Mouse (Mus musculus) c-Kit-negative CD71-positive TER-119-positive erythroid progenitor cells, embryonic 14.5 days (primary cell): ENCODE data around the gene Nup210l.
"Not testable (repeated sequence)": the region's sequence is repeated elsewhere in the genome, so short reads cannot be mapped to it uniquely, and the experiment has no call there.

Experiments used
- DNase-seq: peaks from one replicate; pipeline ENCODE4 v3.0.0-alpha.2; 2013; ENCODE audit warnings: low read depth, low spot score

Gene Nup210l

DNA sequence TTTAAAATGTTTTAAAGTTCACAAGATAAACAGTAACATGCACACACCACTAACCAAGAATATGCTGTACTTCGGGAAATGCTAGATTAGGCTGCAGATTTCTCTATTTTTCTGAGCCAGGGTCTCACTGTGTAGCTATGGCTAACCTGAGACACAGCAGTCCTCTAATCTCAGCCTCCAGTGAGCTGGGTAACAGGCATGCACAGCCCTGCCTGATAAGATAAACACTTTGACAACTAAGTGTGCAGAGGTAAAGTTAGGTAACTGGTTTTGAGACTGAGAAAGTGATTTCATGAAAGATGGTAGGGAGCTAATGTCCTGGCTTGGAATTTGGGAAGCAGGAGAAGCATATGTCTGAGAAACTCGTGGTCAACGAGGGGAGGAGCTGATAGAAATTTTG is 9.5 kb upstream of the Nup210l start:
- no peak for DNase-seq

DNA sequence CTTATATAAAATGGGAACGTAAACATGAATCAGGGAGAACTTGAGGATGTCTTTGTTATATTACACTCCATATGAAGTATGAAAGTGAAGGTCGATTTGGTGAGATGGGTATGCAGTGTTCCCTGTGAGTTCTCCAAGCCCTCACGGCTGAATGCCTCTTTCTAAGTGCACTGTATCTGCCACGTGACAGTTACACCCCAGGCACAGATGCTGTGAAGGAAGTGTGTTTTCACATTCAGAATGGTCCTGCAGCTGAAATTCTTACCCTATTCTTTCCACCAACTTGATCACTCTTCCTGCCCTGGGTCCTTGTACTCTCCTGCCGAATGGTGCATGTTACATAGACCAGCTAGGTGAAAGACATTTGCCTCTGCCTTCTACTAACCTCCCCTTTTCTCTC is 6.0 kb upstream of the Nup210l start:
- DNase-seq = no peak

GRCm38 (mm10) chr3:90101010-90101409 is 2.9 kb upstream of the Nup210l start:
- no peak for DNase-seq

GRCm38 (mm10) chr3:90101673-90102072 is 2.3 kb upstream of the Nup210l start:
- DNase-seq = no peak

DNA sequence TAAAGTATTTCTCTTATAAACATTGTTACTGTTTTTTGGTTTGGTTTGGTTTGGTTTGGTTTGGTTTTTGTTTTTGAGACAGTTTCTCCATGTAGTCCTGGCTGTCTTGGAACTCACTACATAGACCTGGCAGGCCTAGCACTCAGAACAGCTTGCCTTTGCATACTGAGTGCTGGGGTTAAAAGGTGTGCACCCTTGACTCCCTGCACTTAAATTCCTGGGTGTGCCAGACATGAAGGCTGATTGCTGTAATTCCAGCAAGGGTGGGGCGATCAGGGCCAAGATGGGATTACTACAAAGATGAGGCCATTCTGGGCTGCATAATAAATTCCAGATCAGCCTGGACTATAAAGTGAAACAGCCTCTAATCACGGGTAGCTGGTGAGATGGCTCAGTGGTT is 1.7 kb upstream of the Nup210l start:
- DNase-seq = no peak

- DNase-seq = no peak
Observed at GRCm38 (mm10) chr3:90103176-90103575, 756 bp upstream of the Nup210l start.

DNA sequence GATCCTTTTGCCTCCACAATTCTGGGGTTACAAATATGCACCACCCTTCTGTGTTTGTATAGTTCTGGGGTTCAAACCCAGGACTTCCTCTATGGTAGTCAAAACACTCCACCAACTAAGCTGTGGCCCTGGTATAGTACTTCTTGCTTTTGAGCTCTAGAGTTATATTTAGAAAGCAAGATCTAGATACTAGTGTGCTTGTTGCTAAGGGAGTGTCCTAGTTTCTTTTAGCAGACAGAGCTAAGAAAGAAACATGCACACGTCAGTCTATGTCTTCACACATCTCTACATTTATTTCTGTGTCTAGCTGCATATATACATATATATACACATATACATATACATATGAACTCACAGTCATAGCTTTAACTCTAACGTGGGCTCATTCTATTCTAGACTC is 7.8 kb downstream of the Nup210l start:
- no peak for DNase-seq

- no peak for DNase-seq
Observed at GRCm38 (mm10) chr3:90114342-90114741, 10.4 kb downstream of the Nup210l start.

DNA sequence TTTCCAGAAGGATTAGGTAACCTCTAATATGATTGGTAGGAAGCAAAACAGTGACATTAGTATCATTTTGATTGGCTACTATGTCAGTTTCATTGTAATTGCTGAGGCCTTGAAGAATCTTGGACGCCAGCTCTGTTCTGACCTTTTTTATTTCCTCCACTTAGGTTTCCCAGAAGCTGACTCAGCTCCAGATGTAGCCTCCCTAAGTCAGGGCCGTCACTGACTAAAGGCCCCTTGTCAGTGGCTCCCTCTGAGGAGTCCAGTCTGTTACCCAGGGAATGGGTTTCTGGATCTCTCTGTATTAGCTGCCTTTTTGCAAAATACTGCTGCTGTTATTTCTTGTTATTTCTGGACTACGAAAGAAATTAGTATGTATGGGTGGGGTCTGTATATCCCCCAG is 11.6 kb downstream of the Nup210l start:
- DNase-seq = no peak

DNA sequence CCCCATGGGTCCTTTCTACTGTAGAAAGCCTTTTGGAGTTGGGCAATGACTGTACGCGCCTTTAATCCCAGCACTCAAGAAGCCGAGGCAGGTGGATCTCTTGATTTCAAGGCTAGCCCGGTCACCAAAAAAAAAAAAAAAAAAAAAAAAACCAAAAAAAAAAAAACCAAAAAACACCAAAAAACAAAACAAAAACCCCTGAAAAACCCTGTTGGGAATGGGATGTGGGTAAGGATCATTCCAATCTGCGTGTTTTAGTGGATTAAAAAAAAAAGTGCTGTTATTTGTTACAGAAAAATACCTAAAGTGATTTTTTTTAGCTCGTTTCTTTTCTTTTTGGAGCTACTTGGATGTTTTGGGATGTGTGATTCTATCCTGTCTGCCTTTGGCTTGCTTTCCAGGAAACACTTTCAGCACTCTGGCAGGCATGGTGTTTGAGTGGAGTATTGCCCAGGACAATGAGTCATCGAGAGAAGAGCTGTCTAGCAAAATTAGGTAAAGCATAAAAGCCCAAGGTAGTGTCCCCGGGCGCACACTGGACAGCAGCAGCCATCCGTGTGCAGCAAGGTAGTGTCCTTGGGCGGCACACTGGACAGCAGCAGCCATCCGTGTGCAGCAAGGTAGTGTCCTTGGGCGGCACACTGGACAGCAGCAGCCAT is 14.3 kb downstream of the Nup210l start:
- no peak for DNase-seq

DNA sequence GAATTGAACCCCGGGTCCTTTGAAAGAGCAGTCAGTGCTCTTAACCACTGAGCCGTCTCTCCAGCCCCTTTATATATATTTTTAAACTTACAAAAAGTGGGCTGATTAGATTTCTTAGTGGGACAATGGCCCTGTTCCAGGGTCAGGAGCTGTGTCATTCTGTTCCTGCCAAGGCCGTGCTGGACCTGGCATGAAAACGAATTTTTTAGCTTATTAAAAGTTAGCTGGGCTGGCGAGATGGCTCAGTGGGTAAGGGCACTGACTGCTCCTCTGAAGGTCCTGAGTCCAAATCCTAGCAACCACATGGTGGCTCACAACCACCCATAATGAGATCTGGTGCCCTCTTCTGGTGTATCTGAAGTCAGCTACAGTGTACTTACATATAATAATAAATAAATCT is 18.1 kb downstream of the Nup210l start:
- DNase-seq = not testable (repeated sequence)

- DNase-seq = no peak
Observed at GRCm38 (mm10) chr3:90125710-90126109, 21.8 kb downstream of the Nup210l start.

DNA sequence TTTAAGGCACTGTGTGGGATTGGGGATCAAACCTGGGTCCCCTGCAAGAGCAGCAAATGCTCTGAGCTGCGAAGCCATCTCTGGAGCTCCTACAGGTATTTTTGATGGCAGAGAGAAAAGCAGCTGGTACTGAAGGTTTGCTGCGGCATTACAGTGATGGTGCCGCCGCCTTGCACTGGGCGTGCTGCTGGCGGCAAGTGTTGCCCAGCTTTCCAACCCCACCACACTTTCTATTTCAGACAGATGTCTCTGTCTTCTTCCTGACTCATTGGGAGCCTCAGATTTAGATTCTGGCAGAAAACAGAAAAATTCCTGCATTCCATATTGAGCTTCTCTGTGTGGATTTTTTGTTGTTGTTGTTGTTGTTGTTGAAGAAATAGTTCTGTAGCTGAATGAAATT is 23.9 kb downstream of the Nup210l start:
- no peak for DNase-seq

DNA sequence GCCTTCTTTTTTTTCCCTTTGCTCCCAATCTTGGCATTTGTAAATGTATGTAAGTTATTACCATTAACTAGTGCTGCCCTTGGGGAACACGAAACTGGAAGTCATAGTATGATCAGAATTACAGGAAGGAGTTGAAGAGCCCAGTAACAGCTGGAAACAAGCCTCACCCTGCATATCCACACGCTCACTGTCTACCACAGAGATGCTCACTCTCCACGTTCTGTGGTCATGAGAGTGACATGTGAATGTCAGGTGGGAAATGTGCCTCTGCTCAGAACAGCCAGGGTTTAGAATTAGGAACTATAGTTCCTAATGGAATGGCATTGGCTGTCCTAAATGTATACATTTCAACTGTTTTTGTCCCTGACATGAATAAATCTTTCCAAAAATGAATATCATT is 28.8 kb downstream of the Nup210l start:
- no peak for DNase-seq

DNA sequence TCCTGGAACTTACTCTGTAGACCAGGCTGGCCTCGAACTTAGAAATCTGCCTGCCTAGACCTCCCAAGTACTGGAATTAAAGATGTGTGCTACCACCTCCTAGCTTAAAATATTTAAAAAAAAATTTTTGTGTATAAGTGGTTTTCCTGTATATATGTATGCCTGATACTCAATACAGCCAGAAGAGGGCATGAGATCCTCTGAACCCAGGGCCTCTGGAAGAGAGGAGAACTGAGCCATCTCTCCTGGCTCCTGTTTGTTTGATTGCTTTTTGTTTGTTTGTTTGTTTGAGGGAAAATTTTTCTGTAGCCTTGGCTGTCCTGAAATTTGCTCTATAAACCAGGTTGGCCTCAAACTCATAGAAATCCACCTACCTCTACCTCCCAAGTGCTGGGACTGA is 29.4 kb downstream of the Nup210l start:
- no peak for DNase-seq

DNA sequence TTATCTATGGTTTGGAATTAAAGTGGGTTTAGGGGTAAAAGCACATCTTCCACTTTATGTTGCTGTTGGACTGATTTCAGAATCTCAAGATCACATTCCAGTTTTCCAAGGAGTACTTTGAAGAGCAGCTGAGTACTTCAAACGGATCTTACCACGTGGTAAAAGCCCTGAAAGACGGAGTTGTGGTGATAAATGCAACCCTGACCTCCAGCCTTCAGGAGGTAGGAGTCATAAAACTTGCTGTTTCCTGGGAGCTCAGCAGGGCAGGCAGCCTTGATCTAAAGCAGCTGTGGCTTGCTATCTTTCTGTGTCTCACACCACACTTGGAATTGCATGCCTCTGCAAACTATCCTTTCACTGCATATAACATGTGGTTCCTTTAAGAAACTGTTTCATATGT is 30.6 kb downstream of the Nup210l start:
- DNase-seq = no peak

DNA sequence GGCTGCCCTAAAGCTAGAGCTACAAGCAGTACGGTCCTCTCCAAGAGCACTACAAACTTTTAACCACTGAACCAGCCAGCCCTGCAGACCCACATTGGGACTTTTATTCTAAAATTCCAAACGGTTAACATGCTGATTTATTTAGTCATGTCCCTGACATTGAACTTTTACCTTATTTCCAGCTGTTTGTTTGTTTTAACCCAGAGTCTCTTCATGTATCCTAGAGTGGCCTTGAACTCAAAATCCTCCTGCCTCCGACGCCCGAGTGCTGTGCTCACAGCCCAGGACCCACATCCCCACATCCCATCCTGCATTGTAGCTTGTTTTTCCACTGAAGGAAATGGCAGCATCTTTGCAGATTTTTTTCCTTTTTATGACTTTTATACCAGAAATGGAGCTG is 31.1 kb downstream of the Nup210l start:
- no peak for DNase-seq

GRCm38 (mm10) chr3:90136660-90137059 is 32.7 kb downstream of the Nup210l start:
- no peak for DNase-seq

- DNase-seq = no peak
Observed at GRCm38 (mm10) chr3:90137606-90138005, 33.7 kb downstream of the Nup210l start.

GRCm38 (mm10) chr3:90139962-90140361 is 36.0 kb downstream of the Nup210l start:
- DNase-seq = no peak

DNA sequence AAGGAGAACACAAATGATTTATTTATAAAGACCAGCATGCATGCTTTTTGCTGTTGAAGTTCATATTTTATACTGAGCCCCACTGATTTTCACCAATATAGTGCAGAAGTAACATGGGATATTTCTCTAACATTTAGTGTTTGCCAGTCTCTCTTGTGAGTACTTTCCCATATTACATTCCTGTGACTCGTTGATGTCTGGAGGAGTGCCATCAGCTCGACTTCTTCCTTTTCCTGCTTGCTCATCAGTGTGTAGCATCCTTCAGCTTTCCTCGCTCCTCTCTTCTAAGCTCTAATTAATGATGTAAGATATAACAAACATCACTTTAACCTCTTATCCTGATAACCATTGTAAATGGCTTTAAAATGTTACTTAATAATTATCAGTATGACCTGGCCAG is 41.5 kb downstream of the Nup210l start:
- no peak for DNase-seq

GRCm38 (mm10) chr3:90146651-90147050 is 42.7 kb downstream of the Nup210l start:
- DNase-seq = no peak

- DNase-seq = no peak
Observed at GRCm38 (mm10) chr3:90151086-90151740, 47.3 kb downstream of the Nup210l start.

GRCm38 (mm10) chr3:90155996-90156395 is 52.1 kb downstream of the Nup210l start:
- DNase-seq = no peak
